Mouse (Mus musculus): ENCODE measurements at regions not wholly inside any gene's neighbourhood (a gene's known extent, or its start where the extent isn't known, plus 50 kb on each side); places are given as distances from the start of the nearest gene placed in this dataset.

GRCm38 (mm10) chr11:84627685-84628084, 102.3 kb upstream of the Lhx1 start:
- TF ChIP-seq CTCF (IDR thresholded peaks at IDR 0.05) (no peak), POLR2A (IDR thresholded peaks at IDR 0.05; ENCODE audit: insufficient read depth, low read depth, low read length) (no peak)

Data from heart, adult 2 months (tissue).